Mouse (Mus musculus): Measurements from ENCODE around the gene Mylk. TPM values are rescaled to one million over a fixed set of nuclear protein-coding genes. Genes with fewer than 3 reads are reported as not detected.

Mylk gene
- polyA plus RNA-seq, 1 experiment: 90.1 TPM

- Histone ChIP-seq H3K9me3 (no peaks in the 10 kb centered on the region), H3K27me3 (replicated peaks) (no peaks in the 10 kb centered on the region), H3K36me3 (replicated peaks; ENCODE audit: low read length) (peaks cover 70% of the 10 kb centered on the region), H3K4me1 (peaks cover 46% of the 10 kb centered on the region), H3K4me3 (replicated peaks) (no peak overlapping the region)
- no peak for TF ChIP-seq GATA1 (IDR thresholded peaks at IDR 0.05; ENCODE audit: borderline replicate concordance, low read length)
- no peak for TF ChIP-seq FLI1 (IDR thresholded peaks at IDR 0.05; ENCODE audit: low read length)
Measured at GRCm38 (mm10) chr16:34898057-34898789, 153.2 kb downstream of the Mylk start.

DNA sequence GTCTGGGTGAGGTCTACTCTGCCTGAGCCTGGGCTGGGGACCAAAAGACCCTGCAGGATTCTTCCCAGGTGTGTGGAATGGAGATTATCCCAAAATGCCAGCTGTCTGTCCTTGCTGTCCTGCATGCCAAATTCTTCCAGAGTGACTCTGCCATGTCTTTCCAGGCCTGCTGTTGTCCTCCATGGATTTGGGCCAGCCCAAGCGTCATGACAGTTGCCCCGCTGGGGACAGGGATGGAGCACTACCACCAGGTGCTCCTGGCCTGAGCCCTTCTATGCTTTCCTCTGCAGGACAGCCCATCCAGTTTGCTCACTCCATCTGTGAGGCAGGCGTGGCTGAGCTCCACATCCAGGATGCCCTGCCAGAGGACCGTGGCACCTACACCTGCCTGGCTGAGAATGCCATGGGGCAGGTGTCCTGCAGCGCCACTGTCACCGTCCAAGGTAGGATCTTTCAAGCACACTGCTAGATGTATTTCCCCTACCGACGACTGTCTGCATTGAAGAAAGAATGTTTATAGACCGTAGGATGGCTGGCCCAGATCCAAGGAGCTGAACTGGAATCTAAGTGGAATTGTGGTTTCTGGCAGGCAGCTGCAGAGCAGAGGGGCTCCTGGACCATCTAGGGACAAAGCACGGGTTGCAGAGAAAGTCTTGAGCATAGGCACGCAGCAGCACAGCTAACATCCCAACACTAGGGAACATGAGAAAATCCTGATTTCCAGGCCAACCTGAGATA is 154.2 kb downstream of the Mylk start:
- Histone ChIP-seq H3K36me3 (replicated peaks; ENCODE audit: low read length) (peaks cover 78% of the 10 kb centered on the region), H3K9me3 (no peaks in the 10 kb centered on the region), H3K4me1 (peaks cover 46% of the 10 kb centered on the region), H3K27me3 (replicated peaks) (no peaks in the 10 kb centered on the region), H3K4me3 (replicated peaks) (no peak overlapping the region)
- no peak for TF ChIP-seq FLI1 (IDR thresholded peaks at IDR 0.05; ENCODE audit: low read length)
- no peak for TF ChIP-seq GATA1 (IDR thresholded peaks at IDR 0.05; ENCODE audit: borderline replicate concordance, low read length)

DNA sequence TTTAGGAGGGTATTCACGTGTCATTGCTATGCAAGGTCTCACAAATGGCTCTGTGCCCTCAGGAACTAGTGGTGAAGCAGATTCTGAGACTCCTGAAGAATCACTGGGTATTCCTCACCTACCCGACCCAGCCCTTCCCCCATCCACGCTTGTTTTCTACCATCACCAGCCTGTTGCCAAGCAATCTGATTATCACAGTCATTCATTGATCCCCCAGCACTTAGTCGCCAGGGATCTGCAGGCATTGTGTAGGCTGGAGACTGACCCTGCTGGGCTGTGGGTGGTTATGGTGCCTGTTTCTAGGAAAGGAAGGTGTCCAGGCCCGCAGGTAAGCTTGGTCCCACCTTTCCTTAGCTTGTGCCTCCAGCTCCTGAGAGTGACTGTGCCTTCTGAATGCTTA is 155.0 kb downstream of the Mylk start:
- Histone ChIP-seq H3K36me3 (replicated peaks; ENCODE audit: low read length) (peaks cover 78% of the 10 kb centered on the region), H3K4me1 (peaks cover 49% of the 10 kb centered on the region), H3K27me3 (replicated peaks) (no peaks in the 10 kb centered on the region), H3K4me3 (replicated peaks) (no peak overlapping the region), H3K9me3 (no peaks in the 10 kb centered on the region)
- TF ChIP-seq FLI1 (IDR thresholded peaks at IDR 0.05; ENCODE audit: low read length): no peak
- TF ChIP-seq GATA1 (IDR thresholded peaks at IDR 0.05; ENCODE audit: borderline replicate concordance, low read length): no peak

DNA sequence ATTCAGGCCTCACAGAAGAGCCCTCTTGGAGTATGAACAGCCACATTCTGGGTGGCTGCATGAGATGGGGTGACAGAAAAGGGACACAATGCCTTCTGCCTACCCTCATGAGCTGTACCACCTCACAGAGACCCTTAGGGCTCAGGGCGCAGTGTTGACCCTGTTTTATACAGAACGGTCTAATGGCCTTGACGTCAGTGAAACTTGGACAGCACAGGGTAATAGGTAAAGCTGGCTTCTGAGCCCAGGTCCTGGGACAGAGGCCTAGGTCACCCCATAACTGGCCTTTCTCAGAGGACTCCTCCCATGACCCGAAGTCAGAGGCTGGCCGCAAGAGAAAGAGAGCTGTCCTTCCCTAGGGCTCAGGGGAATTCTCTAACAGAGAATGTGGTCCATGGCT is 155.5 kb downstream of the Mylk start:
- no peak for TF ChIP-seq GATA1 (IDR thresholded peaks at IDR 0.05; ENCODE audit: borderline replicate concordance, low read length)
- TF ChIP-seq FLI1 (IDR thresholded peaks at IDR 0.05; ENCODE audit: low read length): no peak

DNA sequence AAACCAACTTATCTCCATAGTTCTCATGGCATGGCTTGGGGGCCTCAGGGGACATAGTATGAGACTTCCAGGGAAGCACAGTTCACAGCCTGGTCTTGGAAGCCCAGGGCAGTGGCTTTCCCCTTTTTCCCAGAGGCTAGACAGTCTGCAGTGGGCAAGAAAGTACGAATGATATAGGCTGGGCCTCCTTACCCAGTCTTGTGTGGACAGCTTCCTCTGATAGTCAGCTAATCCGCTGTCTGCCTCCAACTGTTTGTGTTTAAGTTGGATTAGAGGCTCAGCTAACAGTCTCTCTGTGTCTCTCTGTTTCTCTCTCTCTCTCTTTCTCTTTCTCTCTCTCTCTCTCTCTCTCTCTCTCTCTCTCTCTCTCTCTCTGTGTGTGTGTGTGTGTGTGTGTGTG is 156.0 kb downstream of the Mylk start:
- Histone ChIP-seq H3K4me3 (replicated peaks) (no peak overlapping the region), H3K4me1 (peaks cover 49% of the 10 kb centered on the region), H3K9me3 (no peaks in the 10 kb centered on the region), H3K36me3 (replicated peaks; ENCODE audit: low read length) (peaks cover 82% of the 10 kb centered on the region), H3K27me3 (replicated peaks) (no peaks in the 10 kb centered on the region)
- no peak for TF ChIP-seq FLI1 (IDR thresholded peaks at IDR 0.05; ENCODE audit: low read length)
- TF ChIP-seq GATA1 (IDR thresholded peaks at IDR 0.05; ENCODE audit: borderline replicate concordance, low read length): no peak

More for the DNA sequence above, 155.5 kb downstream of the Mylk start:
- no peak overlapping the region for H3K4me3 ChIP-seq (replicated peaks)
- peaks cover 49% of the 10 kb centered on the region for H3K4me1 ChIP-seq
- H3K27me3 ChIP-seq (replicated peaks): no peaks in the 10 kb centered on the region
- no peaks in the 10 kb centered on the region for H3K9me3 ChIP-seq
- peaks cover 82% of the 10 kb centered on the region for H3K36me3 ChIP-seq (replicated peaks; ENCODE audit: low read length)

- no peak for TF ChIP-seq GATA1 (IDR thresholded peaks at IDR 0.05; ENCODE audit: borderline replicate concordance, low read length)
- TF ChIP-seq FLI1 (IDR thresholded peaks at IDR 0.05; ENCODE audit: low read length): no peak
Measured at GRCm38 (mm10) chr16:34901611-34902293, 156.7 kb downstream of the Mylk start.

GRCm38 (mm10) chr16:34902294-34902680 is 157.3 kb downstream of the Mylk start:
- TF ChIP-seq GATA1 (IDR thresholded peaks at IDR 0.05; ENCODE audit: borderline replicate concordance, low read length) (no peak), FLI1 (IDR thresholded peaks at IDR 0.05; ENCODE audit: low read length) (no peak)
- Histone ChIP-seq H3K4me1 (peaks cover 49% of the 10 kb centered on the region), H3K9me3 (no peaks in the 10 kb centered on the region), H3K36me3 (replicated peaks; ENCODE audit: low read length) (peaks cover 88% of the 10 kb centered on the region), H3K27me3 (replicated peaks) (no peaks in the 10 kb centered on the region), H3K4me3 (replicated peaks) (no peak overlapping the region)

More at GRCm38 (mm10) chr16:34901611-34902293, 156.7 kb downstream of the Mylk start:
- Histone ChIP-seq H3K36me3 (replicated peaks; ENCODE audit: low read length) (peaks cover 82% of the 10 kb centered on the region), H3K9me3 (no peaks in the 10 kb centered on the region), H3K4me1 (peaks cover 45% of the 10 kb centered on the region), H3K4me3 (replicated peaks) (no peak overlapping the region), H3K27me3 (replicated peaks) (no peaks in the 10 kb centered on the region)

- H3K36me3 ChIP-seq (replicated peaks; ENCODE audit: low read length): peaks cover 92% of the 10 kb centered on the region
- TF ChIP-seq FLI1 (IDR thresholded peaks at IDR 0.05; ENCODE audit: low read length) (no peak), GATA1 (IDR thresholded peaks at IDR 0.05; ENCODE audit: borderline replicate concordance, low read length) (no peak)
- no peaks in the 10 kb centered on the region for H3K27me3 ChIP-seq (replicated peaks)
Measured at GRCm38 (mm10) chr16:34902761-34903160, 157.8 kb downstream of the Mylk start.

GRCm38 (mm10) chr16:34904876-34905275 is 159.9 kb downstream of the Mylk start:
- Histone ChIP-seq H3K9me3 (no peaks in the 10 kb centered on the region), H3K4me3 (replicated peaks) (no peak overlapping the region), H3K36me3 (replicated peaks; ENCODE audit: low read length) (peaks cover 94% of the 10 kb centered on the region), H3K27me3 (replicated peaks) (no peaks in the 10 kb centered on the region), H3K4me1 (peaks cover 62% of the 10 kb centered on the region)
- TF ChIP-seq GATA1 (IDR thresholded peaks at IDR 0.05; ENCODE audit: borderline replicate concordance, low read length): no peak
- TF ChIP-seq FLI1 (IDR thresholded peaks at IDR 0.05; ENCODE audit: low read length): no peak

More at GRCm38 (mm10) chr16:34902761-34903160, 157.8 kb downstream of the Mylk start:
- no peak overlapping the region for H3K4me3 ChIP-seq (replicated peaks)
- H3K9me3 ChIP-seq: no peaks in the 10 kb centered on the region
- peaks cover 53% of the 10 kb centered on the region for H3K4me1 ChIP-seq

Measured in megakaryocyte, embryonic 14.5 days (primary cell).